Mouse (Mus musculus): ENCODE data around the gene Nfatc2.

Gene Nfatc2

DNA sequence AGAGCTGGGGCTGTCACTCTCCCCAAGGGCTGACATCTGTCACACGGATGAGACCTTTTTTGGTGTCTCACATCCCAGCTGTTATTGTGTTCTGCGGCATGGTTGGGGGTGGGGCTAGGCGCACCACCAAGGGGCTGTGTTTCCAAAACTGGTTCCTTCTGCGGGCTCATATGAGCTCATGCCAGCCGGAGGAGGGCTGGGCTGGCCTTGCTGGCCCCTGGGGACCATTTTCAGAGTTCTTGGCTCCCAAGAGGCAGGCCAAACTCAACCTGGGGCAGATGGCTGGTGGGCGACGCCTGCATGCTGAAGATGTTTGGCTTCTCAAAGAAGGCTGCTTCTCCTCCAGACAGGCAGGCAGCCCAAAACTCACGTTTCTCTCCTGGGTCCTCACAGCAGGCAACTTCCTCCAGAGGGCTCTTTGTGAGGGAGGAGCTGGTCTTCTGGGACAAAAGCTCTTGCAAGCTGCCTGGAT, 162.4 kb downstream of the Nfatc2 start:
- DNase-seq (ENCODE audit: low read depth): no peak

DNA sequence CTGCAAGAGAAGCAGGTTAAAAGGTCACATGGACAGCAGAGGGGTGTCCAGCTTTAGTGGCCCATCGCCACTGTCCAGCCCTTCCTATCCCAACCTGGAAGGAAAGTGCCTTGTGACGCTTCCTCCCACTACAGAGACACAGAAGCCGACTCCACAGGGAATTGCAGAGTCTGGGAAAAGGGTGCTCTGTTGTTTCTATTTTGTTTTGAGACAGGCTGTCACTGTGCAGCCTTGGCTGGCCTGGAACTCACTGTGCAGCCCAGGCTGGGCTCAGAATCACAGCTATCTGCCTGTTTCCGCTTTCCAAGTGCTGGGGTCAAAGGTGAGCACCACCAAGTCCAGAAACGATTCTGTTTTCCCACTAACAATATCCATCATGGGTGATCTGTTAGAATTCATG, 167.3 kb downstream of the Nfatc2 start:
- no peak for DNase-seq (ENCODE audit: low read depth)

DNA sequence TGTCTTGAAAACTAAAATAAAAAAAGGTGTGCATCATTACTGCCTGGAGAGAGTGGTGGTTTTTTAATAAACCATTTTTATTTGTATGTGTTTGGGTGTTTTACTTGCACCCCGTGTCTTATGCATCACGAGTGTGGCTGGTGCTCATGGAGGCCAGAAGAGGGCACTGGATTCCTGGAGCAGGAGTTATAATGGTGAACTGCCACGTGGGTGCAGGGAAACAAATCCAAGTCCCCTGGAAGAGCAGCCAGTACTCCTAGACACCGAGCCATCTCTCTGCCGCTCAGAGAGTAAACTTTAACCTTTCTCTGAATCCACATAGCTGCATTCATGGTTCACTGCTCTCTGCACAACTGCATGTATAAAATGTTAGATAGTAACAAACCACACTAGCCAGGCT, 168.1 kb downstream of the Nfatc2 start:
- no peak for DNase-seq (ENCODE audit: low read depth)

DNA sequence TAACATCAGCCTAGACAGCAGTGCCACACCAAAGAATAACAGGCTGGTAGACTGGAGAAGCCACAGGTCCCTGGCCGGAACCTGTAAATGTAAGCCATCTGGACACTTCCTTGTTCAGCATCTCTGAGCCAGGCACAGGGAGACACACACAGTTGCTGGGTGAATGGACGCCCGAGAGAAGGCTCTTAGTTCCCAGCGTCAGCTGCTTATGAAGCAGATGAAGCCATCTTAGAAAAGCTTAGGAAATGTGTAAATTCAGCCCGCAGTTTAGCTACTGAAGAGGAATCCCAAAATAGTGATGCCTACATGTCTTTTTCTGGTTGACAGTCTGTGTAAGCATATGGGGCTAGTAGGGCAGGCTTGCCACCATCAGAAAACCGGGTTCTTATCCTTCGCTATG, 169.1 kb downstream of the Nfatc2 start:
- DNase-seq (ENCODE audit: low read depth): no peak

DNA sequence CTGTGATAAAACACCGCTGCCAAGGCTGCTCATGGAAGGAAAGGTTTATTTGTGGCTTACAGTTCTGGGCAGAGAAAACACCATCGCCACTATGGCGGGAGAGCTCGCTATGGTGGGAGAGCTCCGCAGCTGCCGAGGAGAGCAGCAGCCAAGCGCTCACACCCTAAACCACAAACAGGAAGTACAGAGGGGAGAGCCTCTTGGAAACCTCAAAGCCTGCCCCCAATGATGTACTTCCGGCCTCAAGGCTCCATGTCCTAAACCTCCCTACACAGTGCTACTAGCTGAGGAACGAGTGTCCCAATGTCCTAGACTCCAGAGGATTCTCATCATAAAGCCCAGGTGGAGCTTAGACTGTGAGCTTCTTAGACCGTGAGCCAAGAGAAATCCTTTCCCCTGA, 171.9 kb downstream of the Nfatc2 start:
- no peak for DNase-seq (ENCODE audit: low read depth)

DNA sequence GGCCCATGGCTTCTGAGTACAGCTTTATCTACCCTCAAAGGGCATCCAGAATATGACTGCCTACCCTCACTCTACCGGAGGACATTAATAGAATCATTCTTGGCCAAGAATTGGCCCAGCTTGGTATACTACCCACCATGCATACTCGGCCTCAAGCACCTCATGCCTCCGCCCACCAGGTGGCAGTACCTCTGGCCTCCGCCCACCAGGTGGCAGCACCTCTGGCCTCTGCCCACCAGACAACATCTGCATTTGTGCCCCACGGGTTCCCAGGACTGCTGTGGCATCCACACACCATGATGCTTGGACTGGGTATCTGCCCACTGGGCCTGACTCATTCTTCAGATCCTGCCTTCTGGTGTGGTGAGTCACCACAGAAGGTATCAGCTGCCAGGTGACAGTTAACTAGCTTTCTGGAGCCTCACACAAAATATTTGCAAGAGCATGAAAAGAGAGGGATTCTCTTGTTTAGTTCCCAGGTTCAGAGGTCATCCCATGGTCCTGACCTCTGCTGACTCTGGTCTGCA, 173.0 kb downstream of the Nfatc2 start:
- no peak for DNase-seq (ENCODE audit: low read depth)

All from fibroblast of lung, adult 2 months (primary cell).